Mouse (Mus musculus) liver (tissue): ENCODE measurements at regions not wholly inside any gene's neighbourhood (a gene's known extent, or its start where the extent isn't known, plus 50 kb on each side); places are given as distances from the start of the nearest gene placed in this dataset.

Experiments
- DNase-seq: peaks from one replicate; pipeline ENCODE4 v3.0.0-alpha.2; 2020; ENCODE audit warnings: mixed read lengths

- DNase-seq: no peak
Measured at GRCm38 (mm10) chr3:81482742-81483141, 446.5 kb downstream of the Pdgfc start.

DNA sequence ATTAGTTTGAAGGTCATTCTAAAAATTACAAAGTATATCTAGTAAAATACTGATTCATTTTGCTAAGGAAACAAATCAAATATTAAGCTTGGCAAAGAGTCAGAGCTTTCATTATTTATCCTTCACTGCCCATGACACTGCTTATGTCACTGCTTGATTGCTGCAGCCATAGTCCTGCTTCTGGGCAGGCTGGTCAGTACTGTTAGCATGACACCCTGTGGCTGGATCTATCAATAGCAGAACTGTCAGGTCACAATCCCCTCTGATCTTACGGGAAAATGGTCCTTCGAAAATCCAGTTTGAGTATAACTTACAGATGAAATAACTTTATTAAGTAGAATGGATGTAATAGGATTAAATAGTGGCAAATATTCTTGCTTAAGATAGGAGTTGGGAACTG, 447.1 kb downstream of the Pdgfc start:
- DNase-seq: no peak

- no peak for DNase-seq
Measured at GRCm38 (mm10) chr3:81505316-81505715, 427.1 kb upstream of the Ctso start.

DNA sequence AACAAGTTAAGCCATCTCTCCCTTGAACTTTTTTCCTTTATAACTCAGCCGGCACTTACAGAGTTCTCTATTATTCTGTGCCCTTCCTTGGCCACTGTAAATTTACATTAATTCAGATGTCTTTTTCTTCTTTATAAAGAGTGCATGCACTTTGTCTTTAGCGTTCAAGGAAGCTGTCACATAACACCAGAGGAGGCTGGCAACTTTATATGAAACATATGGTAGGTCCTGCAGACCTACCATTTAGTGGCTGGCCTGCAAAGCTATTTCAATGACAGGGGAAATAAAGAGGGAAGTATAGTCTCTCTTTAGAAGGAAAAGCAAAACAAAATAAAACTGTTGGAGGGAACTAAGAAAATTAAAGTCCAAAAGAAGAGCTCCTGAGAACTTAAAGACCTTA, 423.8 kb upstream of the Ctso start:
- DNase-seq: no peak

GRCm38 (mm10) chr3:81521804-81522203, 410.6 kb upstream of the Ctso start:
- DNase-seq: no peak

DNA sequence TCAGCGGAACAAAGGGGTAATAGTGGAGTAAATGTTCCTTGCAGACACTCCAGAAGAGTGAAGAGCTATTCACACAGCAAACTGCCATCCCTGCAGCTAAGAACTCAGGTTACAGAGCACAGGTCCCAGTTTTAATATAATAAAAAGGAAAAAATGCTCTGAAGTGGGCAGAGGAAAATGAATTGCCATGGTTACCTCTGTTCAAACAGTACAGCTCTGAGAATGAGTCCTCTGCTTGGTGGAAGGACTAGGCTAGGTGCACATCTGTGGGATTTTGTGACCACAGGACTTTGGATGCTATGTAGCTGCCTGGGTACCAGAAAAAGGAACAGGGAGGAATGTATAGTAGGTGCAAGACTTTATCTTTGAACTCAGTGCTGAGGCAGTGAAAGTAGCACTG, 401.5 kb upstream of the Ctso start:
- DNase-seq: no peak

GRCm38 (mm10) chr3:81535448-81536205, 396.8 kb upstream of the Ctso start:
- DNase-seq: no peak

GRCm38 (mm10) chr3:81554773-81555172, 377.6 kb upstream of the Ctso start:
- no peak for DNase-seq

GRCm38 (mm10) chr3:81562610-81563258, 369.7 kb upstream of the Ctso start:
- no peak for DNase-seq

DNA sequence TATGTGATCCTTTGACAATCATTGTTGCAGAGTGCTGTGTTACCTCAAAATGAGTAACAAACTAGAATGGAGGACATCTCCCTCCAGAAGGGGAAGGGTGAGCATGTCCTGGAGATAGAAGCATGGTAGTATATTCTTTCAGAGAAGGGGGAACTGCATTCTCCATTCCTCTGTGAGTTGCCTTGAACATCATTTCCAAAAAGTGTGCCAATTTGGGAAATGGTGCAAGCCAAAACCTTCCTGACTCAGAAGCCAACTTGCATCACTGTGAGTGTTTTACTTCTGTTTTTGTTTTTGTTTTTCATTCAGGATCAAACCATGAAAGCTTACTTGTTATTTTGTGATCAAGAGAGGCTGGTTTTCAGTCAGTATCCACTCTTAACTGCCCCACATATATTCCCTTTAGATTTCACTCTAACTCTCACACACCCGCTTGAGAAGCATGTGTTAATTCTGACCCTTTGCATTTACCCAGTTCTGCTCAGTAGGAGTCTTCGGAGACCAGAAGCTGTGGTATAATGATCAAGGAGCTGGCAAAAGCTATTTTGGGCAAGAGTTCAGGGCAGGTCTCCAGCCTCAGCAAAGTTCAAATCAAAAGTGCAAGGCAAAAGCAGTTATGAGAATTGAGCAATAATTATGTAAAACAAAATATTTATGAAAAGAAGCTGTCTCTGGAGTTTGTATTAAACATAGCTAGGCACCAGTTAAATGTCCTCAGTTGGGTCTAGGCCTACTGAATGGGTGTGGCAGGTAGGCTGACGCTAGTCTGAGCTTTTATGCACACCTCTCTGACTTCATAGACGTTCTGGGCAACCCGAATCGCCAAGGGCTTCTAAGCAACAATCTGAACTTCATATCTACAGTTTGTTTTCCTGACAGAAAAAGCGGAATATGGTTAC, 368.3 kb upstream of the Ctso start:
- no peak for DNase-seq

- no peak for DNase-seq
Measured at GRCm38 (mm10) chr3:81564757-81565063, 367.7 kb upstream of the Ctso start.

- no peak for DNase-seq
Measured at GRCm38 (mm10) chr3:81583387-81584027, 348.9 kb upstream of the Ctso start.

DNA sequence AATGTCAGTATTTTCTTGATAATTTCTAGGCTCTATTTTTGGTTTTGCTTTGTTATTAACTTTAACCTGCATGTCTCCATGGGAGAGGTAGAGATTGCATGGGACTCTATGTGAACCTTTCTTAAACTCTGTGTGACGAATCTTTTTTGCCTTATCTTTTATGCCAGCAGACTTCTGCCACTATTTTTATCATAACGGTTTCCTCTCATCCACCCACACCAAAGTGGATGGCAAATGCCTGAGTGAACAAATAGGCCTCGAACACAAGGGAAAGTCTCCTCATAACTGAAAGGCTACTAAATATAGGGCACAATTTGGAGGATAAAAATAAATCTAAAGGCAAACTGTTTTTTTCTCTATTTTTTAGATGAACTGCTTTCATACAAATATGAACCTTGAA, 343.3 kb upstream of the Ctso start:
- DNase-seq: no peak

DNA sequence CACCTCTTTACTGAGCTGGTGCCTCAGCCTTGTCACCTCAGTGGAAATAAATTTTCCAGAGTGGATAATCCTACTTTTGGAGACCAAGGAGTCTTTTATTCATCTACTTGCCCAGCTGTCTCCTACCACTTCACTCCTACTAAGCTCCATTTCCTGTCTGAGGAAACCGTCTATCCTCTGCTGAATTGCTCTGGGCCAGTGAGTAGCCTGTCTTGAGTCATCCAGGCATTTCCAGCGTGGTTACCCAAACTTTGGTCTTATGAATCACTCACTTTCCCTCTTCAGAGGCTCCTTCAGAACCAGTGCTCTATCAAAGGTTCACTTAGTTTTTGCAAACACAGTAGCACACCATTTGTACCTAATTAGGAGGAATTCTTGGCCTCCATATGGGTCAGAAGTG, 303.2 kb upstream of the Ctso start:
- DNase-seq: no peak

DNA sequence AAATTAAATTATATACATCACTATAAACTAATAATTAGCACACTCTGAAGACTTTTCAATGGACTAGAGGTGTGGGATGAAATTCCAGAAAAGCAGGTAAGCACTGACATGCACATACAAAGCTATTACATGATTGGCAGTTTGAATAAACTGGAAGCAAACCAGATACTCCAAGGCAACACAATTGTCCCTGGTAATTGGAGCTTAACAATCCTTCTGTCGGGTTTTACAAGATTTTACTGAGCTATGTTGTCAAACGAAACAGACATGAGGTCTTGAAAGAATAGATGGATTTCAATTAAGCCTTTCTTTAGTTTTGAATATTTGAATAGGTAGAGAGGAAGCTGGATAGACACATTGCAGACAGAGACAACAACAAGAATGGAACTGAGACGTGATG, 273.9 kb upstream of the Ctso start:
- DNase-seq: no peak

- no peak for DNase-seq
Measured at GRCm38 (mm10) chr3:81661620-81662019, 270.8 kb upstream of the Ctso start.

DNA sequence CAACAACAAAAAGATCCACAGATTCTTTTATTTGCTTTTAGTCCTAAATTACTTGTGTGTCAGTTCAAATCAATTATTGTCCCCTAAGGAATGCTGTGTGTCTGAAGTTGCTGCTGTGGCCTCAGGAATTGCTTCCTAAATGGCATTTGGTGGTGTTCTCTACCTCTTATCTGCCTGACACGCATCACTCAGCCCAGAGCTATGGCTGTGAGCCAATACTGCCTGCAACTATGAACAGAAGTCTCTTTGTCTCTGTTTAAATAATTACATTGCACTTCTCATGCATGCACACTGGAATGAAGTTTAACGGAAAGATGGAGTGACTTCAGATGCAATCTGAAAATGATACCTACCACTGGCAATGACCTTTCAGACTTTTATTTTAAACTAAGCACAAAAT, 266.1 kb upstream of the Ctso start:
- DNase-seq: no peak

- no peak for DNase-seq
Measured at GRCm38 (mm10) chr3:81676570-81676969, 255.8 kb upstream of the Ctso start.

DNA sequence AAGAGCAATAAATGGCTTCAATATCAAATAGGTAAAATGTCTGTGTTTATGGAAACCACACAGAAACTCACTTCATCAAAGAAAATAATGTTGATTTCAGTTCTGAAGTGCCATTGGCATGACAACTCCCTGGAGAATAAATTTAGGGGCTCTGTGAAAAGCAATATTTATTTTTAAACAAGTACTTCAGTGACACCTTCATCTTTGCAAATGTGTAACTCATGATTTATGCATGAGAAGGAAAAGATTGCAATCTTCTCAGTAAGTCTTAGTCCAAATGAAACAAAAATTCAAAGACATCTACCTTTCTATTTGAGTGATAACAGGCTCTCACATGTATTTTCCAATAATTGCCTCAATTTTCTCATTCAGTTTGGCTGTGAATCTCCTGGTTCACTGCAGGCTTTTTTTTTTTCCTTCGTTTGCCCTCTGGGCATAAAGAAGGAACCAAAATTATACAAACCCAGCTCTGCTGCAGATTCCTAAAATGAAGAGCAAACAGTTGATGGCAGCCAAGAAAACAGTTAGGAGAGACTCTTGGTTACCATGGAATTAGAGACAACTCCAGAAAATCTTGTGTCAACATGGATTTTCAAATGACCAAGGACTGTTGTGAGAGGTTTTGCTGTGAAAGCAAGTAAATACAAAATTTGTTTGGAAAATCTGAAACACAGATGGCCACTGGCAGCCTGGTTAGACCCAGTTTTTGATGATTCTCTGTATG, 230.3 kb upstream of the Ctso start:
- DNase-seq: no peak

DNA sequence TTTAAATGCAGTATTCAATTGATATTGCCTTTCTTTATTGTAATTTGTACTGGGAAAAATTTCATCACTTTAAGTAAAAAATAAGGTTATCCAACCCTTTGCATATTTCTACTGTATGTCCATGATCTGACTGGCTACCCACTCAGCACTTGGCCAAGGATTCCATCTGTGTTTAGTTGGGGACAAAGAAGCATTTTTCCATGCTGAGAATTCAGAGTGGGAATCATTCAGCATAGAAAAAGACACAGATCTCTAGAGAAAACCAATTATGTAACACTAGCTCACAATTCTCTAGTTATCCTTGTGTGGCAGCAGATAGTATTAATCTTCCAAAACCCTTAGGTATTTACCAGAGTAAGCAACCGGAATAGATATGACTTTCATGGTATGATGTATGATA, 213.5 kb upstream of the Ctso start:
- no peak for DNase-seq

DNA sequence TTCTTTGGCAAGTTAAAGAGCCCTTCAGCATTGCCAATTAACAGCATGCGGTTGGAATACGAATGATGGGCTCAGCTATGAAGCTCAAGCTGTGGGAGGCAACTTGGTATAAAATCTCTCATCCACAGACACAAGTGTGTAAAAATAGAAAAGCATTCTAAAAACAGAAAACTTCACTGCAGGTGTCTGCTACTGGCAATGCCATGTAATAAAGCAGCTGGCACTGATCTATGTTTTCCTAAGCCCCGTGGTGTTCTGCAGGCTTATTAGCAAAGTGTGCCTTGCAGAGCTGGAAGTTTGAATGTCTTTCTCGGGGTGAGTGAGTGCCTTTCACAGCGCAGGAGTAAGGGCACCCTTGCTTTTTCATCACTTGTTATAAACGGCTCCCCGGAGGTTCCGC, 196.9 kb upstream of the Ctso start:
- no peak for DNase-seq

DNA sequence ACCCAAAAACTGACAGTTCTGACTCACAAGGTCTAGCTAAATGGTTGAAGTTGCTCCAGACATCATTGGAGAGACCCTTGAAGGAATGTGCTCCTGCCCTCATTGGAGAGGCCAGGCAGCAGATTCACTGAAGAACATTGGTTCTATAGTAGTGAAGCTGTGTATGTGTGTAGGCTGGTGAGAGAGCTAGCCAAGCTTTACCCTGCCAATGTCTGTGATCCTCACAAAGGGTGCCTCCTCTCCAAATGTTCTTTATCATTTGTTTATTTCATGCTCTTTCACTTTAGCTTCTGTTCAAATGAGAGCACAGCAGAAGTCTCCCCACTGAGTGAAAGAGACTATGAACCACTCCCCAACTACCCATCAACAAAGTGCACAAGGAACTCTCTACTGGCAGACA, 195.6 kb upstream of the Ctso start:
- DNase-seq: no peak

- no peak for DNase-seq
Measured at GRCm38 (mm10) chr3:81742124-81742523, 190.3 kb upstream of the Ctso start.
